ENCODE assay signal across 24 mouse cellular contexts in genomic region chr11:7439276-7439675, GRCm38 (mm10).
DNase-seq lines count a peak whose midpoint lies in the region; ATAC-seq lines count a peak whose summit lies in the region.
"Had no signal": no experiment of that assay in that cellular context is flagged by ENCODE, and none has a peak within 500 bp of the region (broad histone marks: within the 10 kb centered on the region; RNA-seq: fewer than 3 reads in every experiment).

No protein-coding gene starts in this region.

- no peak overlapping the region for H3K27ac ChIP-seq in kidney, embryonic 15.5 days
- no peak overlapping the region for H3K27ac ChIP-seq in kidney, embryonic 14.5 days (ENCODE audit: low read depth, low read length)
- no peak overlapping the region for H3K27ac ChIP-seq in limb, embryonic 10.5 days
- H3K27ac ChIP-seq: embryonic facial prominence, embryonic 12.5 days; embryonic facial prominence, embryonic 15.5 days; forebrain, embryonic 15.5 days; heart, embryonic 15.5 days; hindbrain, embryonic 14.5 days had no signal

- DNase-seq in kidney, adult 11 months: peak; percentile 30
- DNase-seq in kidney, adult 9 months: peak; percentile 31
- peak; percentile 21 for DNase-seq in kidney, postnatal 10 days
- DNase-seq in kidney, postnatal 36 days: peak; percentile 10 to 20
- no peak for DNase-seq in limb, embryonic 10.5 days (ENCODE audit: low spot score)
- DNase-seq in heart, postnatal 10 days: no peak
- DNase-seq: adrenal gland, adult 8-10 months; adrenal gland, postnatal 25 days; cerebellum, adult 18-20 months; cerebellum, adult 9-11 months; cerebellum, postnatal 25 days; gastrocnemius, postnatal 25 days; heart, adult 18-20 months; heart, postnatal 14 days; heart, postnatal 4 days had no signal

- no peak for ATAC-seq in kidney, embryonic 15.5 days (replicated peaks; ENCODE audit: low FRiP score)
- no peak for ATAC-seq in kidney, embryonic 14.5 days (ENCODE audit: low FRiP score, low TSS enrichment)
- ATAC-seq: activated CD4-positive, CD25-positive, alpha-beta regulatory T cell, adult 4 months; forebrain, embryonic 15.5 days had no signal

- WGBS in kidney, embryonic 15.5 days: 64% methylated on average over 3 of the region's 3 CpGs
- WGBS in kidney, embryonic 14.5 days: 79% methylated on average over 3 of the region's 3 CpGs
- WGBS in limb, embryonic 10.5 days: 86% methylated on average over 3 of the region's 3 CpGs

- H3K9me3 ChIP-seq in kidney, embryonic 15.5 days (replicated peaks): no peaks in the 10 kb centered on the region
- no peaks in the 10 kb centered on the region for H3K9me3 ChIP-seq in kidney, embryonic 14.5 days (ENCODE audit: control insufficient read depth, low read length)
- H3K9me3 ChIP-seq in limb, embryonic 10.5 days (replicated peaks): no peaks in the 10 kb centered on the region
- H3K9me3 ChIP-seq: embryonic facial prominence, embryonic 12.5 days; embryonic facial prominence, embryonic 15.5 days; forebrain, embryonic 15.5 days; heart, embryonic 12.5 days; heart, embryonic 15.5 days had no signal

- H3K4me1 ChIP-seq in kidney, embryonic 15.5 days: no peaks in the 10 kb centered on the region
- H3K4me1 ChIP-seq in kidney, embryonic 14.5 days (ENCODE audit: control insufficient read depth, insufficient read depth, low read length): no peaks in the 10 kb centered on the region
- no peaks in the 10 kb centered on the region for H3K4me1 ChIP-seq in limb, embryonic 10.5 days
- H3K4me1 ChIP-seq: embryonic facial prominence, embryonic 12.5 days; embryonic facial prominence, embryonic 15.5 days; forebrain, embryonic 15.5 days; heart, embryonic 15.5 days had no signal

- no peak overlapping the region for H3K4me2 ChIP-seq in kidney, embryonic 15.5 days
- H3K4me2 ChIP-seq in kidney, embryonic 14.5 days (replicated peaks; ENCODE audit: low read depth, low read length): no peak overlapping the region
- H3K4me2 ChIP-seq: embryonic facial prominence, embryonic 12.5 days; embryonic facial prominence, embryonic 15.5 days; forebrain, embryonic 15.5 days; heart, embryonic 12.5 days; heart, embryonic 15.5 days; hindbrain, embryonic 14.5 days had no signal

- no peaks in the 10 kb centered on the region for H3K27me3 ChIP-seq in kidney, embryonic 15.5 days
- H3K27me3 ChIP-seq in kidney, embryonic 14.5 days (ENCODE audit: control insufficient read depth, insufficient read depth, low read length): no peaks in the 10 kb centered on the region
- no peaks in the 10 kb centered on the region for H3K27me3 ChIP-seq in limb, embryonic 10.5 days (ENCODE audit: low read depth, poor library complexity, severe bottlenecking)
- H3K27me3 ChIP-seq: embryonic facial prominence, embryonic 12.5 days; embryonic facial prominence, embryonic 15.5 days; forebrain, embryonic 15.5 days; heart, embryonic 12.5 days; heart, embryonic 15.5 days had no signal

- intact Hi-C loops in heart, postnatal 10 days (cut with DNase I): no loop called here

- H3K9ac ChIP-seq in kidney, embryonic 15.5 days: no peak overlapping the region
- no peak overlapping the region for H3K9ac ChIP-seq in kidney, embryonic 14.5 days (ENCODE audit: low read depth, low read length)
- H3K9ac ChIP-seq: embryonic facial prominence, embryonic 12.5 days; embryonic facial prominence, embryonic 15.5 days; forebrain, embryonic 15.5 days; heart, embryonic 12.5 days; heart, embryonic 15.5 days; hindbrain, embryonic 14.5 days had no signal

- no peaks in the 10 kb centered on the region for H3K36me3 ChIP-seq in kidney, embryonic 15.5 days
- H3K36me3 ChIP-seq in kidney, embryonic 14.5 days (ENCODE audit: control insufficient read depth, insufficient read depth, low read length): no peaks in the 10 kb centered on the region
- no peaks in the 10 kb centered on the region for H3K36me3 ChIP-seq in limb, embryonic 10.5 days
- H3K36me3 ChIP-seq: embryonic facial prominence, embryonic 12.5 days; embryonic facial prominence, embryonic 15.5 days; forebrain, embryonic 15.5 days; heart, embryonic 12.5 days; heart, embryonic 15.5 days had no signal

- no peak overlapping the region for H3K4me3 ChIP-seq in kidney, embryonic 15.5 days (replicated peaks)
- no peak overlapping the region for H3K4me3 ChIP-seq in kidney, embryonic 14.5 days (ENCODE audit: low read length)
- no peak overlapping the region for H3K4me3 ChIP-seq in limb, embryonic 10.5 days
- H3K4me3 ChIP-seq: embryonic facial prominence, embryonic 12.5 days; embryonic facial prominence, embryonic 15.5 days; forebrain, embryonic 15.5 days; heart, embryonic 12.5 days; heart, embryonic 15.5 days had no signal

Comparison
In these comparisons a context has a peak if more than half of its experiments do, and no peak if none do; other contexts are left out.
1. DNase-seq: peak in kidney, adult 11 months (single experiment), kidney, adult 9 months (single experiment), kidney, postnatal 10 days (single experiment) and kidney, postnatal 36 days (2 of 2); none in limb, embryonic 10.5 days (single experiment) and heart, postnatal 10 days (0 of 2).